Mouse (Mus musculus) kidney, adult 11 months (tissue): Measurements from ENCODE around the gene Pjvk.
A peak's percentile ranks its signal among the peaks of the same experiment; 100 is the strongest.

Experiments used
- DNase-seq: peaks from one replicate; pipeline ENCODE4 v3.0.0; 2022

Pjvk gene

DNA sequence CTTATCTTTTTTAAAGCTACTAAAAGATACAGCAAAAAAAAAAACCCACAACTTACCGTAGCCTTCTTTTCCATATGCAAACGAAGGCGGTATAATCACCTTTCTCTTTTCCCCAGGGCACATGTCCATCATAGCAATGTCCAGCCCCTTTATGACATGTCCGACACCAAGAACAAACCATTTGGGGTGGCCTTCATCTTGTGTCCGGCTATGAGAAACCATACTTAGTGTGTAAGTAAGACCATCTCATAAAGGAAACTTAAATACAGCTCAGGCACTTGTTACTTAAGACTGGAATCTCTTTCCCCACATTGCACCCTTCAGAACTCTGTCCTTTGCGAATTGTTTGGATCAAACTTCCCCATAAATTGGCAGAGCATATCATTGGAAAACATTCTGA lies 23.4 kb downstream of the Pjvk start:
- DNase-seq: no peak

- DNase-seq: no peak
These were observed 24.0 kb downstream of the Pjvk start for GRCm38 (mm10) chr2:76672134-76672745.

DNA sequence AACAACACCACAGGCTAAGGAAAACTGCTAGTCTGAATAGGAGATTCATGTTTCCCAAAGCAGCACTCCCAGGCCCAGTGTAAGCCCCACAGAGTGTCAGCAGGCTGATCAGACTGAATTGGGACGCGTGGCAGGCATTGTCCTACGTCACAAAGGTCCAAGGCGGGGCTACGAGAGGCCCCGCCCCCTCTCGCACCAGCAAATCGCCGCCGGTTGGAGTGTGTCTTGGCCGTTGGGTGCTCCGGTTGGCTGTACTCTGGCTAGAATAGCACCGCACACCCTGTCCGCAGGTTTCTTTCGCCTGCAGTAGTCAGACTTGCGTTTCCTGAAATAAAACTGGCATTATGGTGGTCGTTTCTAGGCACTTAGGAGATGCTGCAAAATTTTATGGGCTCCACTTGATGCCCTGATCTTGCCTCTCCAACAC lies 24.7 kb downstream of the Pjvk start, which contains the start of gene Fkbp7:
Gene Fkbp7, minus strand, starts transcription at position 151 of the 427 bp plus-strand sequence.
- peak; percentile 90 for DNase-seq

DNA sequence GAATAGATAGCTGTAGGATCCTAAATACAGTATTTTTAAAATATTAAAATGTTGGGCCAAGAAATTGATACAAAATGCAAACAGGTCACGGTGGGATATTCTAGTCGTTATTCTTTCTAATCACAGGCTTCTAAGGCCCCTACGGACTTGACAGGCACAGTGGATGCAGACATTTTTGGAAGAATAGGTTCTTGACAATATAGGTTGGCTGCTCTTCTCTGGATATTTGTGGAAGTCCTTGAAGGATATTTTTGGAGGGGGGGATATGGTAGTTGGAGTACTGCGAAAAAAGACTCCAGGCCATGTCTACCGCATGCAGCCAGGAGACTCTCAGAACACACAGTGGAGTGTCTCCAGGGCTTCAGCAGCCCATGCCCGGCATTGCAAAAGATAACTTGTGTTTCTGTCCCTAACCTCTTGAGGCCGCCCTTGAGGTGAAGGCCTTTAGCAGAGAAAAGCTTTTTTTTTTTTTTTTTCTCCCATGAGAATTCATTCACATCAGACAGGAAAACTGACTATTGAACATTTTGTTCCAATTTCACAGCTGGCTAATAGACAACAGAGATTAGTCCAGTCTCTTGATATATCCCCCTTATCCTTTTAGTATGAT lies 25.3 kb downstream of the Pjvk start:
- DNase-seq: peak; percentile 54

GRCm38 (mm10) chr2:76674725-76675427 lies 26.6 kb downstream of the Pjvk start, which contains the start of gene Plekha3:
Gene Plekha3 (plus strand): TSS chr2:76675281.
- DNase-seq: peak; percentile 84

- DNase-seq: peak; percentile 13
These were observed 27.2 kb downstream of the Pjvk start for GRCm38 (mm10) chr2:76675451-76675850.

DNA sequence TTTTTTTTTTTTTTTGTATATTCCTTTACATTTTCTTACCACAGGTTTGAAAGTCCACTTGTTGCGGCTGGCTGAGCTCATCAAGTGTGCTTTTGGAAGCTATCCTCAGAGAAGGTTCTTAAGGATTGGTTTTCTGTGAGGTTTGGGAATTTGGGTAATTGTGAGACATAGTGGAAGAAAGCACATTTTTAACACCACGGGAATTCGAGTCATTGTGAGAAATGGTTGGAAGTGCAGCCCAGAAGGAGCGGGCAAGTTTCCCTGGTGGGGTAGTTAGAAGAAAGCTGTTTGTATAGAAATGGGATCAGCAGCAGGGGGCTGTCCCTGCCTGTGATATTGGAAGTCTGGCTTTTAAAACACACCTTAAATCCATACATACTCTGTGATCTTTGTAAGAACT lies 27.7 kb downstream of the Pjvk start:
- no peak for DNase-seq

DNA sequence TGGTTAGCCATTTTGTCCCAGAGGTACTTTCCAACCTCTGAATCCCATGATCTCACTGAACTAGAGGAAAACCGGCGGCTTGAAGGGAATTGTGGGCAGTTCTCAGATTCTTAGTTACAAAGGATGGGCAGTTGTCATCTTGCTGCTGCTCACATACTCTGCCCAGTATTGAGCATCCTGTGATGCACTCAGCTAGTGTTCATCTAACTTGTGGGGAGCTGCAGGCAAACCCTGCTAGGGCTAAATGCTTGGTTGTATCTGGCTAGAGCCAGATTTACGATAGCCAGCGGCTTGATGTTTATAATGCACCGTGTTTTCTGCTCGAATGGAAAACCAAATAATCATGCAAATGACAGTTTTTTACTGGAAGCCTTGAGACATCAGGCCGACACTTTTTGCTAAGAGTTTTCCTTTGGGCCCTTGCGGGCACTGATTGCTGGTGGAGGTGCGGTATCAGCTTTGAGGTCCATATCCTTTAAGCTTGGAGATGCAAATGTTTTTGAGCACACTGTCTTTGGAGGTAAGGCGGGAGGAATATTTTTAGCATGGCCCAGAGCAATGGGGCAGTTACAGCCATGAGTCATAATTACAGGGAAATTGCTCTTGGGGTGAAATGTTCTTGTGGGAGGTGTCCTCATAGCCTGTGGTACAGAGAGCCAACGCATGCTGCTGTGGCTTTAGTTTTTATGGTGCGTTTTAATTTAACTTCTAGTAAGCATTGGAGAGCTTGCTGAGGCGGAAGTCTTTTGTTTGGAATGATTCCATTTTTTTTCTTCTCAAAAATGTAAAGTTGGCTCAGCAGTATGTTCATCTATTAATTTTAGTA lies 28.3 kb downstream of the Pjvk start:
- no peak for DNase-seq

DNA sequence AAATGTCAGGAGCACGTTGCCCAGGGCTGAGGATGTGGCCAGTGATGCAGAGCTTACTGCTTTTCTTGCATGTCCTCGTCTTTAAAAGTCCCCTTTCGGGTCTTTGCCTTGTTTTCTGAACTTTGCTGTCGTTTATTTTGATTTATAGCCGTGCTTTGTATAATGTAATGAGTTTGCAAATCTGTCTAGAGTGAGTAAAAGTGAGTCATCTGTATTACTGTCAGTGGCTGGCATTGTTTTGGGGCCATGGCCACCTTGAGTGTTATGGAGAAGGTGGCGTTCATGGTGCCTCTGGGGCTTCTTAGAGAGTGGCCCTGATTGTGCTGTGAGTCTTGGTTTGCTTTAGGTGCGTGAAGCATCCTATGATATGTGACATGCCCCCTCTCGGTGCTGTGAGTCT lies 34.0 kb downstream of the Pjvk start:
- no peak for DNase-seq

GRCm38 (mm10) chr2:76686986-76687385 lies 38.7 kb downstream of the Pjvk start:
- DNase-seq: no peak

- DNase-seq: no peak
These were observed 39.3 kb downstream of the Pjvk start for GRCm38 (mm10) chr2:76687608-76688007.

GRCm38 (mm10) chr2:76688162-76688561 lies 39.9 kb downstream of the Pjvk start:
- DNase-seq: no peak

DNA sequence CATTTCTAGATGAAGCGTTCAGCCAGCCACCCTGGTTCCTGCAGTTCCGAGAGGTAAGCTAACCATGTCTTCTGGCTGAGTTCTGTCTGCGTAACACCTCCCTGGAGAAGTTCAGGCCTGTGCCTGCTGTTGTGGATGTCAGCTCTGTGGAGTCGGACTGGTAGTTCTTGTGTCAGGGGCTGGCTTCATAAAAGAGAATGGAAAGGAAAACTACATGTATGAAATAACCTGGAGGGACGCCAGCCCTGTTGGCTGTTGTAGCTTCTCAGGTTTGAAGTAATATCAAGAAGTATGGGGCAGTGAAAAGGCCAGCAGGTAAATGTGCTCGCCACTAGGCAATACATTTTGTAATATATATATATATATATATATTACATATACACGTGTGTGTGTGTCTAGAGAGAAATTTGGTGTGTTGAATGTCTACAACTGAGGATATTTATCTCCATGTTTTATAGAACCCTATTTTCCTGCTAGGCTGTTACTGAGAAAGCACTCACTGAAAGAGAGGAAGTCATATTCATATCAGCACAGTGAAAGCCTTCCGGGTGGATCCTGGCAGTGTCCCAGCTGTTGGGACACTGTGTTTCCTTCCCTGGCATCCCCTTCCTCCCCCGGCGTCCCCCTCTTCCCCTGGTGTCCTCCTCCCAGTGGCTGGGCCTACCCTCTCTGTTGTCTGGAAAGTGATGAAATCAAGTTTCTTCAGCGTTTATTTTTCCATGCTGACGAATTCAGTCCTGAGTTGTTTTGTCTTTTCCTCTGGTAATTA lies 42.3 kb downstream of the Pjvk start:
- DNase-seq: peak; percentile 61

- no peak for DNase-seq
These were observed 45.5 kb downstream of the Pjvk start for GRCm38 (mm10) chr2:76693765-76694164.

DNA sequence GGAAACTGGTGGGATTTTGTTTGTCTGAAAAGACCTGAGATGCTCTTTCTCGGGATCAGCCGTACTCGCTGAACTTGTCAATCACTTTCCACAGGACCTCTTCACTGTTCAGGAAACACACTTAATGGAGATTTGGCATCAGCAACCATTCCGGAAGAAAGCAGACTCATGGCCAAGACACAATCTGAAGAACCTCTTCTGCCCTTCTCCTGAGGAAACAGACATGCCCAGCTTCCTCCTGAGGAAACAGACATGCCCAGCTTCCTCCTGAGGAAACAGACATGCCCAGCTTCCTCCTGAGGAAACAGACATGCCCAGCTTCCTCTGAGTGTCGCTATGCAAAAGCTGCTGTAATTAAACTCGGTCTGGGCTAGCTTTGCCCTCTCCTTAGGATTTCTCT lies 47.0 kb downstream of the Pjvk start:
- DNase-seq: peak; percentile 40

DNA sequence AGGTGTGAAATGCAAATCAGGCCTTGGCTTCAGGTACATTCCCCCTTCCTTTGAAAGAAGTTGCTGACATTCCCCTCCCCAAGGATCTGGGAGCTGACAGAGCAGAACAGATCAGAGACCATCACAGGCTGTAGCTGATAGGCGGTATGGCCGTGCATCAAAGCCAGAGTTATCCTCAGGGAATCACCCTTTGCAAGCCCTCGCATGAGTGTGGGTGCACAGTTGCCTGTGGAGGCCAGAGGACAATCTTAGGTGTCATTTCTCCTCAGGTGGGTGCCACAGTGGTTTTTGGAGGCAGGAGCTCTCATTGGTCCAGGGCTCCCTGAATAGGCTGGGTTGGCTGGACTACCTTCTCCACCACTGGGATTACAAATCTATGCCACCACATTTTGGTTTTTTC lies 53.9 kb downstream of the Pjvk start:
- DNase-seq: no peak

- DNase-seq: no peak
These were observed 54.5 kb downstream of the Pjvk start for GRCm38 (mm10) chr2:76702751-76703150.

GRCm38 (mm10) chr2:76705655-76706054 lies 57.4 kb downstream of the Pjvk start:
- DNase-seq: no peak
